Mouse (Mus musculus): Measurements from ENCODE around the gene 1700025G04Rik.

The 1700025G04Rik gene

DNA sequence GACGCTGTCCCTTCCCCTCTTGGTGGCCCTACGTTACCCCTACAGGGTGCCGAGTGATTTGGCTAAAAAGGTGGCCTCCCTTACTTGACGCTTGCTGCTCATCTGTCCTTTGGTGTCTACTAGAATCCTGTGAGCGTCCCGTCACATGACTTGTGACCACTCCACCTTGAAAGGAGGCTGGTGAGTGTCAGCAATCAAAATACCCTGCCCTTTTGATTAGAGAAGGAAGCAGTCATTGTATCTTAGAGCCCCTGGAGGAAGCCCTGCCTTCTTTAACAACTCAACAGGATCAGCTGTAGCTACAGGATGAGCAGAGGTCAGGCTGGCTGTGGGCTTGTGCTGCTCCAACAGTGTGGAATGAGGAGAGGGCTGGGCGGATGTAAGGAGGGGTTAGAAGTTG lies 190.0 kb downstream of the 1700025G04Rik start:
- DNase-seq (ENCODE audit: low read depth): no peak

DNA sequence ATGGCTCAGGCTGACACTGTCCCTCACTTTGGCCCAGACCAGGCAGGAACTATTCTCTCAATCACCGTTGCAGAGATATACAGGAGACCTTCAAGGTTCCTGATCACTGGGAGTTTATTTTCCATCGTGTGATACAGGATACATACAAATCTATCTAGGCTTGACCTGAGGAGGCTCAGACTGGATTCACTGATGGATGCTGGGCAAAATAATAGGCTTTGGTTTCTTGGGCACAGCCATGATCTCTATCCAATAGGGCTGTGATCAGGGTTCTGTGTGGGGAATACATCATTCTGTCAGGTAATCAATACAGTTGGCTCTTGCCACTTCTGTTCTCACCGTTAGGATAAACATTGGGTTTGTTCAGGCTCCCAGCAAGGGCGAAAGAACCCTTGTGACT lies 194.5 kb downstream of the 1700025G04Rik start:
- no peak for DNase-seq (ENCODE audit: low read depth)

DNA sequence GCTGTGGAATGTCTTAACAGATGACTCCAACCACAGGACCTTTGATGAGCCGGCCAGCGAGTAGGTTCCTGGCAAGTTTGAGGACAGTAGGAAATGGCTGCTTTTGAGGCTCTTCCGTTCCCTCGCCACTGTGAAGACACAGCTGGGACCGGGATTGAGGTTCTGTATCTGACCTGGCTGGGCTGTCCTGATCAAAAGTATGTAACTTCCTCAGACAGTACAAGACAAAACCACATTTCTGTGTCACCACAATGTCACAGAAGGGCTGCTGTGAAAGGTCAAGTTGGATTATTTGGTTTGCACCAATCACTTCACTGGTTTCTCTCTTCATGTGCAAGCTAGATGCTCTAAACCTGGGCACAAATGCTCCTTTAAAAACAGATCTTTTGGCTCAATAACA lies 195.9 kb downstream of the 1700025G04Rik start:
- DNase-seq (ENCODE audit: low read depth): peak; percentile 22

DNA sequence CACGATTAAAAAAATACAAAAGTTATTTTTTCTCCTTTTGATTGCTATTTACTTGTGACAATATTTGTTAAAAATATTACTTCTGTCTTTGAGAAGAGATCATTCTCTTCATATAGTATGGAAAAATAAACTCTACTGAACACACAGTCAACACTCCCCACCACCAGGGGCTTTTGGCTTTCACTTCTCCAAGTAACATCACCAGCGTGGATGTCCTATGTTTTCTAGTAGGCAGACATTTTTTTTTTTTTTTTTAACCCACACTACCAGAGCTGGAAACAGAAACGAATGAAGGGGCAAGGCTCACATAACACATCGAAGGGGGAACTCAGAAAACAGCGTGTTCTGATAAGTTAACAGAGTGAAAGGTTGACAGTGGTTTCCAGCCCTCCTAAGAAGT lies 197.9 kb downstream of the 1700025G04Rik start:
- DNase-seq (ENCODE audit: low read depth): no peak

DNA sequence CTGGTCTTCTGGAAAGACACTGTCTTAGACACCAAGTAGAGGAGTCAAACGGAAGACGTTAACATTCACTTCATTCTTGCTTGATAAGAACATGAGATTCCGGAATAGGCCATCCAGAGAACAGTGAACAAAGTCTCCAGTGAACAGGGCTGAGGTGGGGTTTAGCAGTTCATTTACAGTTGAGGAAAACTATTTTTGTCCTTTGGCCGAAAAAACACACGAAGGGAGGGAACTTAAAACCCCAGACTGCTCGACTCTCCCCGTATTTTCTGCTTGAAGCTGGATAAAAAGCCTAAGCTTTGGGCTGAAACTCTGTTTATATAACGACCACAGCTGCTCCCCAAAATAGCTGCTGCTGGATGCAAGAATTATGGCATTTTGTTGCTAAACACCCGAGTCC lies 198.7 kb downstream of the 1700025G04Rik start:
- DNase-seq (ENCODE audit: low read depth): no peak

DNA sequence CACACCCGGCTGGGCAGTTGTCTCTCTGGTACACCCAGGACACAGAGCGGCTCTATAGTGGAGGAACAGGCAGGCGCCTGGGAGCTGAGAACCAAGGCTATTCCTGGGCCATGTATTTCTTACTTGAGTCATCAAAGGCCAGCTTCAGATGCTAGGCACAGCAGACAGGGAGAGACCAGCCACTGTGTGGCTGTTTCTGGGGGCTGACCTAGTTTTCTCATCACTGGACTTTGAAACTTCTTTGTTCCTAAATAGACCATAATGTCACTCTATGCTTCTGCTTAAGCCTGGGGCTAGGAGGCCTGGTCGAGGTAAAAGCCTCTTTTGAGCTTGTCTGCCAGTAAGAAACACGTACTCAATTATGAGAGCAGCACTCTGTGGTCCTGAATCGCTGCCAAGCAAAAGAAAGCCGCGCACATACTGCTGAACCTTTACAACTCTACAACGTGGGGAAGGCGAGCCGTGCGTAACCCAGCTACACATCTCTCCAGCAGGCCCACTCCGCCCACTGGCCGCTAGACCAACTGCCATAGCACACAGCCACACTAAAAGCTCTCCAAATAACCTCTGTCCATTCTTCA lies 199.8 kb downstream of the 1700025G04Rik start:
- DNase-seq (ENCODE audit: low read depth): no peak

DNA sequence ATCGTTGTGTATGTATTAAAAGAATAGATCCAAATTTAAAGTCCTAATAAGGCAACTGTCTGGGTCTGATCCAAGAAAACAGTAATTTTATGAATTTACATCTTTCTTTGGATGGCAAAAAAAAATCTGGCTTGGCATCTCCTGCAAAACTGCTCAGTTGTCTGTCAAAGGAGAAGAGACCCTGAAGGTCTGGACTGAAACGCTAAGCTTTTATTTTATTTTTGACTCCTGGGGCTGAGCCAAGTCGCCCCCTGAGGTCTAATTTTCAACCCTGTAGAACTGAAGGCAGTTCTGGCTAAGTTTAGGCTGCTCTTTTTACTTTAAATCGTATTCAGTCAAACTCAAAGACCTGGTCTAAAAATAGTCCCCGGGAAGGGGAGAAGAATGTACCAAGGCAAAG lies 202.3 kb downstream of the 1700025G04Rik start:
- DNase-seq (ENCODE audit: low read depth): no peak

DNA sequence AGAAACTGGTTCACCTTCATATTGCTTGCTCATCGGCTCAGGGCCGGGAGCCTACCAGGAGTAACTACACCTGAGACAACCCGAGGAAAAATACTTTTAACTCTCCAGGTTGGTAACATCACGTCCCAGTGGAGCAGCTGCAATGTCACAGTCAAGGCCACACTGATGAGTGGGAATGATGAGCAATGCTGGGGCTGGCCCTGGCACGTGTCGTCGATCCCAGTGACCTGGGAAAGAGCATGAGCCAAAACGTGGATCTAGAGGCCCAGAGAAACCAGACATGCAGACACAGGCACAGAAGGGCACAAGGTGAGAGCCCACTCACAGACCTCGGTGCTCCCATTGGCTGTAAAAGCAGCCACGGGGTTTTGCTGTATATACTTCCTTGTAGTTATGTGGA lies 202.8 kb downstream of the 1700025G04Rik start:
- no peak for DNase-seq (ENCODE audit: low read depth)

DNA sequence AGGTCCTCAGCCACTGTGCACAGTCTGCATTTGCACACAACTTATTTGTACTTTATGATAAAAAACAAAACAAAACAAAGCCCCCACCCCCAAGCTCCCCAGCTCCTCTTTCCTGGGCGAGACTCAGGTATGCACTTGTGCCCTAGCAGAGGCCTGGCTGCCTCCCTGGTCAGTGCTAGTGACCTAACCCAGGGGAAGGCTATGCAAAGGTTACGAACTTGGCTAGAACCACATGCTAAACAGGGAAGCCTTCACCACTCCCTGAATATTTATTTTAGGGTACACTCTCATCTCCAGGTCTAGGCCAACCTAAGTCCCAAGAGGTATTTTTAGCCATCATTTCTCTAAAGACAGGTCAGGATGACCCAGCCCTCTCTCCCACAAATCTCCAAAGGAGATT lies 203.8 kb downstream of the 1700025G04Rik start:
- no peak for DNase-seq (ENCODE audit: low read depth)

DNA sequence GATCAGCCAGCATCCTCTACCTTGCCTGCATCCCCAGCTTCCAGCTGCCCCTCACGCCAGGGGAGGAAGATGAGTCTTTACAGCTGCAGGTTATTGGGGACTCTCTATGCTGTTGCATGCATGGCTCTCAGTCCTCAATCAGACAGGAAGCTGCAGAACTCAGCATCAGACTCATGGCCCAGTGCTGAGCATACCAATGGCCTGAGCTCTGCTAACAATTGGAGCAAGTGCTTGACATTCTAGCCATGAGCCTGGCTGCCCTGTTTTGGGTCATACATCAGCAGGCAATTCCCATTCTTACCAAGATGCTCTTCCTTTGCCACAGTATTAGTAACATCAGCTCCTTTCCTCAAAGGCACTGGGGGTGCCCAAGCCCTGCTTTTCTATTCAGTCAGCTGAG lies 208.7 kb downstream of the 1700025G04Rik start:
- DNase-seq (ENCODE audit: low read depth): no peak

DNA sequence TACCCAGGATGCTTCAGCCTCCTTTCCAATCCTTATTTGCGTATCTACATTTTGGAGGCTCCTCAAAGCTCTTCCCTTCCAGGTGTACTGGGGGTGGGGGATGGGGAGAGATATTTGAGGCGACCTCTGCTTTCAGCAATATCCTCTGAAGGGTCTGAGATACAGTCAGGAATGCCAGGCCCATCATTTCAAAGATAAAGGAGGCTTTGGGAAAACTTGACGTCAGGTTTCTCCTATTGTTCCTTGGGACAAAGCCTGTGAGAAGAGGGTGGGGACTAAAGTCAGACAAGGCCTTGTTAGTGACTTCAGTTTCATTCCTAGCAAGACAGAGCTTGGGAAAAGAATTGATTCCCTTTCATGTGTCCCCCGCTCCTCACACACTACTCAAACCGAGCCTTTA lies 209.2 kb downstream of the 1700025G04Rik start:
- DNase-seq (ENCODE audit: low read depth): no peak

DNA sequence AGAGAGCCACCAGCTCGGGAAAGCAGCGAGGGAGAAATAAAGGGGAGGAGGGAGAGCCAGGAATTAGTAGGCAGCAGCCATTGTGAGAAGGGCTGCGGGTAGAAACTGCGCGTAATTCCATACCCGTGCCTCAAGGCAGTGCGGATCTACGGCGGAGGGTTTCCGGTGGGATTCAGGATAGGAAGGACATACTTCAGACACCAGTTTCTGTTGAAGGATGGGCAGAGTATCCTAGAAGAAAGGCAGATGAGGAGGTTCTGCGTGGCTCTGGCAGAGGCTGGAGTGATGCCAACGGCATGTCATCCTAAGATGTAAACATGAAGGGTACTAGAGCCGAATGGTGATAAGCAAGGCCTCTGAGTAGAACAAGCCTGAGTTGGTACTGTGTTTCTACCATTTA lies 210.0 kb downstream of the 1700025G04Rik start:
- no peak for DNase-seq (ENCODE audit: low read depth)

DNA sequence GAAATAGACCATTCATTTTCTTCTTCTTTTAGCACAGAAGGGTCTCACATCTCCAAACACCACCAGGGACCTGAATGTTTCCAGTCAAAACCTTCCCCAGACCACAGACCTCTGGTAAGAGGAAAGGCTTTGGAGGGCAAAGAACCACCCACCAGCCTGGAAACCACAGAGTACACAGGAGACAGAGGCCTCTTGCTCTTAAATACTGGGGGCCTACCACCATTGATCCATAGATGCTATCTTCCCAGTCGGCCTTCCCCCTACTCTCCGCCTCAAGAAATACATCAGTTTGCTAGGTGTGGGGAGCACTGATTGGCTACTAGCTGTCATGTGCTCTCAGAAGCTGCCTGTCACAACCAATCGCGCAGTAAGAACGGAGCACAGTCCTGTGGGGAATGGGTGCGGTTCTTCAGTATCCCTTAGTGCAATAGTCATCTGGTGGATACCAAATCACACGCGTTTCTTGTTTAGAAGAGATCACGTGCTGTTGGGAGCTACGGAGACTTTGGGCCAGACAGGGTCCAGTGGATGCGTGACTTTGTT lies 210.5 kb downstream of the 1700025G04Rik start:
- DNase-seq (ENCODE audit: low read depth): no peak

DNA sequence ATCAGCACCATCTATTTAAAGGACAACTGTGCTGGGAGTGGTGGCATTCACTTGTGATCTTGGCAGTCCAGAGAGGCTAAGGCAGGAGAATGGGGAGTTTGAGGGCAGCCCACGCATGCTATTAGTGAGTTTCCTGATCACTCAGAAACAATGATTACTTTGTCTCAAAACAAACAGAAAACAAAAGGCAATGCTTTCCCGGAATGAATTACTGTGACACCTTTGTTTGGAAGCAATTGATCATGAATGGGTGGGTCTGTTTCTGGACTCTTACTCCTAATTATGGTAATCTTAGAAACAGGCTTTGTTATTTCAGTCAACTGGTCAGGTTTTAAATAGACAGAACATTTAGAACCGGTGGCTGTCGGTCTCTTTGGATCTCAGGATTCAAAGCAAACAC lies 211.5 kb downstream of the 1700025G04Rik start:
- DNase-seq (ENCODE audit: low read depth): no peak

DNA sequence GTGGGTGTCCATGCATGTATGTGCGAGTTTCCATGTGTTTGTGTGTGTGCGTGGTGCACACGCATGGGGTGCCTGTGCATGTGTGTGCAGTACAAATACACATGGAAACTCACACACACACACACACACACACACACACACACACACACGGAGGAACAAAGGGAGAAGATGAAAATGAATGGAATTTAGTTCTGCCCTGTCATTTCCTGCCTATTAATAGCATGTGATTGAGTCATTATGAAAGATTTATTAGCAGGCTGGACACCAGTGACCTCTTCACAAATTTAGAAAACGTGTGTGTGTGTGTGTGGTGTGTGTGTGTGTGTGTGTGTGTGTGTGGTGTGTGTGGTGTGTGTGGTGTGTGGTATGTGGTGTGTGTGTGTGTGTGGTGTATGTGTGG lies 217.0 kb downstream of the 1700025G04Rik start:
- DNase-seq (ENCODE audit: low read depth): no peak

DNA sequence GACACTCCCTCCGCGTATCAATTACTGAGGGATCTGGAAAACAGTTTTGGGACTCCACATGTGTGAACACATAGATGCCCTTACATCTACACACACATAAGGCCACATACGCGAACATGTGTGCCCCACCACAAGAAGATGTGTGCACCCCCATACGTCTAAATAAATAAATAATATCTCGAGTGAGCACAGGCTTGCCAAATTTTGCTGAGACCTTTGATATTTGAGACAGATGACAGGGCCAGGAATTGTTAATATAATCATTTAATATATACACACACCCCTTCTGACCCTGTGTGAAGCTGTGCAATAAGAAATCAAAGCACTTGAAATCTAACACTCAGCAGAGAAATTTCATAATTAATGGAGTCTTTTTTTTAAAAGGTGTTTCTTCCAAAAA lies 225.6 kb downstream of the 1700025G04Rik start:
- DNase-seq (ENCODE audit: low read depth): no peak

DNA sequence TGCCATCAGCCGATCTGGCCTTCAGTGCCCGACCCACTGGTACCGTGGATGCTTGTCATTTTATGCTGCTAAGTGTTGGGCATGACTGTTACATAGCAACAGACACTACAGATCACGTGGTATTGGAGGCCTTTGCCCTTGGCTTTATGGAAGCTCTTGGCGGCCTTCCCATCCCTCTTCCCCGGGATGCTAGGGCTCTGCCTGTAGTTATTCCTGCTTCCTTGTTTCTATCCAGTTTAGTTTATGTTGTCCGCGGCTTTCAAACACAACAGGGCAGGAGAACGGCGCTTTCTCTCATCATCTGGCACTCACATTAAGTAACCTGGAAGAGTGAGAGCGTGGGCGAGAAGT lies 226.2 kb downstream of the 1700025G04Rik start:
- no peak for DNase-seq (ENCODE audit: low read depth)

DNA sequence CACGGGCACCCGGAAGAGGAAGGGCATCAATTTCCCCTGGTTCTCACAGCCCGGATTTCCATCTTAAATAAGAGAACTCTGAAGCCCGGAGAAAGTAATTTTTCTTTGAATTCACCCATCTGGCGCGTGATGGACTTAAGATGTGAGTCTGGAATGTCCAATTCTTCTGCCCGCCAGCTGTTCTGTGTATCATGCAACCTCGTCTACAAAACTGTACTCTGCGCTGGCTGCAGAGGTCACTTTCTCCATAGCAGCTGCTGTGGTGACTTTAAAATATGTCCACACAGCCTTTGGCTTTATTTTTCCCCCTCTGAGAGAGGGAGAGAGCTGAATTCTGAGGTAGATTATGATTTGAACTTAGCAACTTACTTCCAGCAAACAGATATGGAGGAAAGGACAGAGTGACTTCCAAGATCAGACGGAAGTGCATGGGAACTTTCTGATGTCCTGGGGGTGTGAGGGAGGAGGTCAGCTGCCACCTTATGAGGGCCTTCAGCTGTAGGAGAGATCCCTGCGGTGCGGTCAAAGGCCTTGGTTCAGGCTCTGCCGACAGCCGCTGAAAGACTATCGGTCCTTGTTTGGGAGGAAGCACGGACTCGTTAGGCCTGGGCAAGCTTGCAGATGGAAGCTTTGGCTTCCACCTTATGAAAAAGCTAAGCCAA lies 226.7 kb downstream of the 1700025G04Rik start:
- DNase-seq (ENCODE audit: low read depth): no peak

DNA sequence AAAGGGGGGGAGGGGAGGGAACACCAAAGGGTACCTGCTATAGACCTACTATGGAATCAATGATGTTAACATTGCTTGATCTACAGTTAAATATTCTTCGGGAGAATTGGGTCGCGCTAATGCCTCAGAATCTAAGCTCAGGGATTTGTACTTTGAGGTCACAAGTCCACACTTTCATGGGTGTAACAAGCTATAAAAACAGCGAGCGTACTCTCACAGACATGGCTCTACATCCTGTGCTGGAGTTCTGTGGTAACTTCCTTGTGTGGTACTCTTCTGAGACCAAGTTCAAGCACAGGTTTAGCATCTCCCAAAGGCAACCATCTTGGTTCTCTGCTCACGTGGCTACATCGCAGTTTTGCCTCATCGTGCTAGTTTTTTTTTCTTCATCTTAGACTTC lies 227.8 kb downstream of the 1700025G04Rik start:
- DNase-seq (ENCODE audit: low read depth): no peak

DNA sequence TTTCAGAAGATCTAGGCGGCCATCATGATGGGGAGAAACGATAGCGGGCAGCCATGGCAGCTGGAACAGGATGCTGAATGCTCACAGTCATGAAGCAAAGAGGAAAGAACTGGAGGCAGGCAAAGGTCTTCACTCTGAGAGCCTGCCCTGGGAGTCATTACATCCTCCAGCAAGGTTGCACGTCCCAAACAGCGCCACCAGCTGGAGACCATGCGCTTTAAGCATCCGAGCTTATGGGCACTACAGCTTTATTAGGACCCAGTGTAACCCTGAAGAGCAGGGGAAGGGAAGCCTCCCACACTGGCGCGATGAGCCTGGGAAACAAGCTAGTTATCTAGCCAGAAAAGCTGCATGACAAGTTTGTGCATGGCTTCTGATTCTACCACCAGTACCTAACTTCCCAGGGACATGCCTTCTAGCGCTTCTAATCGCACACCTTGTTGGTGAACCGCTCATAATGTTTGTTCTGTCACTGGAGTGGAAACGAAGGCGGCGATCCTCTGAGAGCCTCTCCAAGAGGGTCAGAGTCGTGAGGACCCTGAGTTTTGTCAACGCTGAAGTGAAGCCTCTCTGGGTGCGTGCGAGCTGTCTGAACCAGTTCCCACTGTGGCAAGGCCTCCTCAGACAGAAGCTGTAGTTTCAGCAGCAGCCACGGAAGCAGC lies 228.5 kb downstream of the 1700025G04Rik start:
- no peak for DNase-seq (ENCODE audit: low read depth)

DNA sequence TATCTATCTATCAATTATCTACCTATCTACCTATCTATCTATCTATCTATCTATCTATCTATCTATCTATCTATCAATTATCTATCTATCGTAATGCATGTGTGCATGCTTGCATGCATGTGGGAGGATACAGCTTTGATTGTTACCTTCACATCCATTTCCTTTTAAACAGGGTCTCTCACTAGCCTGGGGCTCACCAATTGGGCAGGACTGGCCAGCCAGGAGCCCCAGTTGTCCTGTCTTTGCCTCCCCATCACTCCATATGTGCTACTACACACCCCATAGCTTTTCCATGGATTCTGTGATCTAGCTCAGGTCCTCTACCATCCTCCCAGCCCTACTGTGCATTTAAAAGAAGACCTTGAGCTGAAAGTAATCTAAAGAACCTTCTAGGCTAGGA lies 231.5 kb downstream of the 1700025G04Rik start:
- DNase-seq (ENCODE audit: low read depth): no peak

DNA sequence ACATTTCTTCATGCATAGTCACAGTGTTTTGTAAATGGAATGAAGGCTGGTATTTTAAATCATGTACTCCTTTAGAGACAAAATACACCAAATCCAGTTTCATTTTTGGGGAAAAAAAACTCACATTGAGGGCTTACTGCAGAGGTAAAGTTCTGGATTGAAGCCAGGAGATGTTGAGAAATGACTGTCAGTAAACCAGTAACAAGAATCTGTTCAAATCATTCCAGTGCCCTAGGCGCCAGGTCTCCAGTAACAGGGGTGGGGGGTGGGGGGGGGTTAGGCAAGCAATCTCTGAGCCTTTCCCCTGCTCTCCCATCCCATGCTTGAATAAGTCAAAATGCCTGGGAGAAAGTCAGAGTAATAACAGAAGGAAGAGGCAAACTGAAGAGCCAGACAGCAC lies 234.4 kb downstream of the 1700025G04Rik start:
- no peak for DNase-seq (ENCODE audit: low read depth)

DNA sequence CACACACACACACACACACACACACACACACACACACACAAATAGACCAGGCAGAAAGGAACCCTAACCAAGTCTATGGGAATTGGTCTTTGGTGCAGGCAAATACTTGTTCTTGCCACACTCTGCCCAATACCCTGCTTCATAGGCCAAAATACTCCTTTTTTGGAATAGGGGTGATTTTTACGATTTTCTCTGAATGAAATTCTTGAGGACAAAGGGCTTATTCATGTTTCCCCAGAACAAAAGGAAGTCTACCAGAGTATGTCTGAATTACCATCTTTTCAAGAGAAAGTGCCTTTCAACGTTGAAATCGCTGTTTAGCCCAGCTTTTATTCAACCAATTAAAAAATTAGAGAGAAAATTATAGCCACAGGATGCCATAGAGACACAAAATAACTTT lies 237.9 kb downstream of the 1700025G04Rik start:
- no peak for DNase-seq (ENCODE audit: low read depth)
